Mouse (Mus musculus) heart, embryonic 15.5 days (tissue): ENCODE measurements at regions not wholly inside any gene's neighbourhood (a gene's known extent, or its start where the extent isn't known, plus 50 kb on each side); places are given as distances from the start of the nearest gene placed in this dataset.

Source experiments
- ATAC-seq: fragments of 200-750 bp; cut with Nextera tagmentation; replicated peaks from 2 replicates; pipeline ENCODE4 v1.8.0; 2017; ENCODE audit warnings: low read depth, moderate TSS enrichment; ENCODE audit not compliant: insufficient number of reproducible peaks, insufficient read depth, low FRiP score
- H3K27ac ChIP-seq: fragments of 300-500 bp; sonication (generic); 2 replicates; pipeline ENCODE4 v1.5.1; 2015; ENCODE audit warnings: mild to moderate bottlenecking, inconsistent platforms
- H3K27me3 ChIP-seq: fragments of 300-500 bp; sonication (generic); 2 replicates; pipeline ENCODE4 v1.6.1; 2015; ENCODE audit warnings: inconsistent platforms
- H3K36me3 ChIP-seq: fragments of 300-500 bp; sonication (generic); 2 replicates; pipeline ENCODE4 v1.6.1; 2015; ENCODE audit warnings: mild to moderate bottlenecking, inconsistent platforms
- H3K4me1 ChIP-seq: fragments of 300-500 bp; sonication (generic); replicated peaks from 2 replicates; pipeline ENCODE4 v1.6.1; 2015; ENCODE audit warnings: inconsistent platforms
- H3K4me2 ChIP-seq: fragments of 300-500 bp; sonication (generic); 2 replicates; pipeline ENCODE4 v1.6.1; 2015; ENCODE audit warnings: inconsistent platforms, mild to moderate bottlenecking, moderate library complexity
- H3K4me3 ChIP-seq: fragments of 300-500 bp; sonication (generic); 2 replicates; pipeline ENCODE4 v1.5.1; 2015; ENCODE audit warnings: mild to moderate bottlenecking, inconsistent platforms
- H3K9ac ChIP-seq: fragments of 300-500 bp; sonication (generic); 2 replicates; pipeline ENCODE4 v1.6.1; 2015; ENCODE audit warnings: mild to moderate bottlenecking, inconsistent platforms
- H3K9me3 ChIP-seq: fragments of 300-500 bp; sonication (generic); replicated peaks from 2 replicates; pipeline ENCODE4 v1.6.1; 2016; ENCODE audit warnings: inconsistent platforms
- WGBS: fragments of 180-500 bp; shearing (Covaris S2); methylation state at CpG from one replicate; pipeline ENCODE4 v1.1.7; 2015; ENCODE audit warnings: mixed read lengths; 5-methylcytosine and 5-hydroxymethylcytosine counted together

DNA sequence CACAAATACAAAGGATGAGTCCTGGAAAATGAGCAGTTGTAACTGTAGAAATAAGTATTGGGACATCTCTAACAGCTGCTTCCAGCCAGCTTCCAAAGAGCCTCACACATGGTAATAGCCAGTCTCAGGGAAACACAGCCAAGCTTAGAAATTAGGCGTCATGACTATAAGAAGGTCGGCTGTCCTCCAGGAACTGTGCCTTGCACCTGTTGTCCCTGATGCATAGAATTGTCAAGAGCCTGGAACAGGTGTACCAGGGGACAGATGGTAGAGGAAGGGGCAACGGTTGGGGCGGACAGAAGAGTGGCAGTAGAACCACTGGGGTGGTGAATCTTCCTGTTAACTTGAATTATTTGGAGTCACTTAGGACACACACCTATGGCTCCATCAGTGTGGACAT lies 162.1 kb downstream of the Trib2 start:
- WGBS = 90% methylated on average over 4 of the region's 4 CpGs

DNA sequence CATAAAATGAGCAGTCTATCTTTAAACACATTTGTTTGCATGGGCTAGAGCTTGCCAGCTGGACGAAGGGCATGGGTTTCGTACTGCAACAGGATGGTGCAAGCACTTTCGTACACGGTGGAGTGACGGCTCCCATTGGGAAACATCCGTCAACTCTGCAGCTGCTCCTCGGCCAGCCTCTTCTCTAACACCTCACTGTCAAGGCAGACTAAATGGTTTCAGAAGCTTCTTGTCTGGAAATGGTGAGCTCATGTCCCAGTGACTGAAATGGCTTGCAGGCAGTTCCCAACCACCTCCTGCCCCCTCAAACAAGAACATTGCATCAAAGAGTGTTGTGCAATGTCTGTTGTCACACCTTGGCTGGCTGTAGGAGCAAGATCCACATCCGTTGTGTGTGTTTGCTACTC lies 163.4 kb downstream of the Trib2 start:
- ATAC-seq = no peak
- 47% methylated on average over 8 of the region's 8 CpGs for WGBS
- H3K27me3 ChIP-seq = no peaks in the 10 kb centered on the region
- no peaks in the 10 kb centered on the region for H3K36me3 ChIP-seq
- H3K9me3 ChIP-seq = no peaks in the 10 kb centered on the region
- peaks cover 19% of the 10 kb centered on the region for H3K4me1 ChIP-seq
- no peak overlapping the region for H3K9ac ChIP-seq
- H3K4me3 ChIP-seq = no peak overlapping the region
- no peak overlapping the region for H3K4me2 ChIP-seq
- H3K27ac ChIP-seq = no peak overlapping the region

More for the DNA sequence above, 162.1 kb downstream of the Trib2 start:
- ATAC-seq = no peak
- Histone ChIP-seq H3K27me3 (no peaks in the 10 kb centered on the region), H3K9me3 (no peaks in the 10 kb centered on the region), H3K4me3 (no peak overlapping the region), H3K36me3 (no peaks in the 10 kb centered on the region), H3K4me1 (peaks cover 17% of the 10 kb centered on the region), H3K4me2 (no peak overlapping the region), H3K9ac (no peak overlapping the region), H3K27ac (no peak overlapping the region)

DNA sequence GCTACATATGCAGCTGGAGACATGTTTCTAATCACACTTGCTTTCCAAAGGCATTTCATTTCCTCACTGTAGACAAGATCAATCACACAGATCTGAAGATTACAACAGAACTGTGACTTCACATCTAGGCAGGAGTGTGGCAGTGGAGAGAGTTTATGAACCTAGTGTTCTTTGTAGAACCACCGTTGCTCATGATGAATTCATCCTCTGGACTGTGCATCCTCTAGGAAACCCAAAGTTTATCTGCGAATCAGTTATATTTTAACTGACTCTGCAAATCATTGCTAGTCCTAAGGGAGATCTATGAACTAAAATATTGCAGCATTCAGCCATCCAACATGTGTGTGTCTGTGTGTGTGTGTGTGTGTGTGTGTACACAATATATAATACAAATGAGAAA lies 165.4 kb downstream of the Trib2 start:
- Histone ChIP-seq H3K4me3 (no peak overlapping the region), H3K9ac (no peak overlapping the region), H3K27me3 (no peaks in the 10 kb centered on the region), H3K36me3 (no peaks in the 10 kb centered on the region), H3K4me1 (peaks cover 16% of the 10 kb centered on the region), H3K27ac (no peak overlapping the region), H3K9me3 (no peaks in the 10 kb centered on the region), H3K4me2 (no peak overlapping the region)
- 84% methylated on average over 2 of the region's 2 CpGs for WGBS
- no peak for ATAC-seq

DNA sequence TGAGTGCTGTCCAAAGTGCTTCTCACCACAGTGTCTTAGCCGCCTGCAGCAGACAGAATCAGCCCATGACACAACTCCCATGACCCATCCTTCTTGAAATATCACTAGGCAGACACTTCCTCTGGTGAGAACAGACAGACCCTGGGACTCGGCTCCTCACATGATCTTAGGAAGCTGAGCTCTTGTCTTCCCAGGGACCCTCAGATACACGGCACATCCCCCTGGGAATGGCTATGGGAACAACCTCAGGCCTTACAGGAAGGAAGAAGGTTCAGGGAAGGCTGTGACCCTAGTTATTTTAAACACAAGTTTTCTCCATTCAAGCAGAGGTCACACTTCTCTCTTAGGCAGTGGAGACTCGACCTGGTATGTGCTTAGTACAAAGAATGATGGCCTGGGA lies 166.8 kb downstream of the Trib2 start:
- H3K27ac ChIP-seq = no peak overlapping the region
- no peaks in the 10 kb centered on the region for H3K9me3 ChIP-seq
- no peaks in the 10 kb centered on the region for H3K27me3 ChIP-seq
- WGBS = 58% methylated on average over 4 of the region's 4 CpGs
- H3K9ac ChIP-seq = no peak overlapping the region
- no peaks in the 10 kb centered on the region for H3K36me3 ChIP-seq
- peaks cover 16% of the 10 kb centered on the region for H3K4me1 ChIP-seq
- no peak overlapping the region for H3K4me3 ChIP-seq
- no peak for ATAC-seq
- H3K4me2 ChIP-seq = no peak overlapping the region

DNA sequence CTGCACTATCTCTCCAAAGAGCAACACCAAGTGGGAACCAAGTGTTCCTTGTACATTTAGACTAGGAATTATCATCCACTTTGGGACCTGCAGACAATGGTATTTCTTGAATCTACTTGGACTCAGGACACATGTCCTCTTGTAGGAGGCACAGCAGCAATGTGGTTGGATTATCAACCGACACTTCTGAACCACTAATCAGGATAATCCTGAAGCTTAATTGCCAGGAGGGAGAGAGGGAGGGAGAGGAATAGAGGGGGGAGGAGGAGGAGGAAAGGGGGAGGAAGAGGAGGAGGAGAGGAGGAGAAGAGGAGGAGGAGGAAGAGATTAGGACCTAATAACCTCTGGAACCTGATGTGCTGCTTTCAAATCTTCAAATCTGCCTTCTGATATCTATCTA lies 167.5 kb downstream of the Trib2 start:
- Histone ChIP-seq H3K27me3 (no peaks in the 10 kb centered on the region), H3K9ac (no peak overlapping the region), H3K4me2 (no peak overlapping the region), H3K4me1 (peaks cover 16% of the 10 kb centered on the region), H3K36me3 (no peaks in the 10 kb centered on the region), H3K9me3 (no peaks in the 10 kb centered on the region), H3K27ac (no peak overlapping the region), H3K4me3 (no peak overlapping the region)
- ATAC-seq = no peak
- WGBS = 52% methylated on average over 1 of the region's 1 CpGs

DNA sequence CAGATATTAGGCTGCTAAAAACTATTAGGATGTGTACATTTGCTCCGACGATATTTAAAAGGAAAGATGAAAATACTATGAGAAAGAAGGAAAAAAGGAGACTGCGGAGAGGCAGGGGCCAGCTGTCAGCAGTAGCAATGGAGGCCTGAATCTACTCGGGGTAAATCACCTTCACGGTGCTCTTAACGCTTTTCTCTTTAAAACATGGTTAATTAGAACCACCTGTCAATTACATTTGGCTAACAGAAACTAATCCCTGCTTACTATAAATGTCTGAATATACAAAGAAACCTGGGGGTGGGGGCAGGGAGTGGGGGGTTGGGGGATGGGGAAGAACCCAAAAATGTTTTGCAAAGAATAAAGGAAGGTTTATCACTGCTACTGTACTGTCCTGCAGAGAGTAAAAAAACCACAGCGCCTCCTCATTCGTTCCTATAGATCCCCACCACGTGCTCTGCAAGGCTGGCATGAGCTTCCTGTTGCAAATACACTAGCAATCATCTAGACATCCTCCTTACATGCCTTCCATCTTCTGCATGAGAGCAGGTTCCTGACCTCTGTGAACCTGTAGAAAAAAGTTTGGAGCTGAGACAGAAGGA lies 172.5 kb downstream of the Trib2 start:
- H3K4me2 ChIP-seq = no peak overlapping the region
- no peak overlapping the region for H3K4me3 ChIP-seq
- H3K4me1 ChIP-seq = peaks cover 17% of the 10 kb centered on the region
- no peaks in the 10 kb centered on the region for H3K27me3 ChIP-seq
- H3K36me3 ChIP-seq = no peaks in the 10 kb centered on the region
- no peak for ATAC-seq
- H3K9me3 ChIP-seq = no peaks in the 10 kb centered on the region
- no peak overlapping the region for H3K9ac ChIP-seq
- H3K27ac ChIP-seq = no peak overlapping the region
- 64% methylated on average over 9 of the region's 9 CpGs for WGBS

DNA sequence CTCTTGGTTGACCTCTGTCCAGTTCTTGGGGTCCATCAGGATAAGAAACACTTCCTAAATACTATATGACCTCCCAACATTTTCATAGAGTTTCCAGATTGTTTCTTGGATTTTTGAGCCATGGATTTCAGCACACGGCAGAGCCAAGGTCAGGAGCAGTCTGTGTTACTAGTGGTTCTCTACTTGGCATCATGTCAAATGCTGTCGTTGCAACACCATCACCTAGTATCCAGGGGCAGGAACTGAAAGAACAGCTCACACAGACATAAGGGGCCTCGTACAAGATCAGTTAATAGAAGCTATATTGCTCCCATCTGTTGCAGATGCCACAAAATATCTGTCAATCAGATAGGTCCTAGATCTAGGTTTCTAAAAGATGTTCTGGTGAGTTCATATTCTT lies 173.1 kb downstream of the Trib2 start:
- WGBS = 11% methylated on average over 3 of the region's 3 CpGs
- no peak for ATAC-seq

DNA sequence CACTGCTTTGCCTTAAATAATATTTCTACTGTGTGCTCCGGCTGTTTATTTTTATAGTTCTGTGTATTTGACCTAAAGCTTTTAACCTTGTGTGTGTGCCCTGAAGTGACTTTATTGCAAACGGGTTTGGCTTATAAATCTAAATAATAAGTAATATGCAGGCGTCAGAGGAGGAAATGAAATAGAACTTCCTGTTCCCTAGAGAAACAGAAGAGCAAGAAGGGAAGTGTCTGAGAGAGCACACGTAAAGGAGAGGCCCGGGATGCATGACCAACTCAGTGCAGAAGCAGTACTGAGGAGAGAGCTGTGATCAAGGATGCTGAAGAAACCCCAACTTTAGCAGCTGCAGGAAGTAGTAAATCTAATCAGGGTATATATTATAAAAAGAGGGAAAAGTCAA lies 176.4 kb downstream of the Trib2 start:
- Histone ChIP-seq H3K9ac (no peak overlapping the region), H3K27me3 (no peaks in the 10 kb centered on the region), H3K4me2 (no peak overlapping the region), H3K36me3 (no peaks in the 10 kb centered on the region), H3K4me3 (no peak overlapping the region), H3K27ac (no peak overlapping the region), H3K9me3 (no peaks in the 10 kb centered on the region), H3K4me1 (peaks cover 11% of the 10 kb centered on the region)
- ATAC-seq = no peak
- WGBS = 58% methylated on average over 5 of the region's 5 CpGs

More for the DNA sequence above, 173.1 kb downstream of the Trib2 start:
- H3K4me2 ChIP-seq = no peak overlapping the region
- peaks cover 17% of the 10 kb centered on the region for H3K4me1 ChIP-seq
- H3K36me3 ChIP-seq = no peaks in the 10 kb centered on the region
- no peak overlapping the region for H3K4me3 ChIP-seq
- H3K9ac ChIP-seq = no peak overlapping the region
- no peaks in the 10 kb centered on the region for H3K9me3 ChIP-seq
- H3K27ac ChIP-seq = no peak overlapping the region
- H3K27me3 ChIP-seq = no peaks in the 10 kb centered on the region

DNA sequence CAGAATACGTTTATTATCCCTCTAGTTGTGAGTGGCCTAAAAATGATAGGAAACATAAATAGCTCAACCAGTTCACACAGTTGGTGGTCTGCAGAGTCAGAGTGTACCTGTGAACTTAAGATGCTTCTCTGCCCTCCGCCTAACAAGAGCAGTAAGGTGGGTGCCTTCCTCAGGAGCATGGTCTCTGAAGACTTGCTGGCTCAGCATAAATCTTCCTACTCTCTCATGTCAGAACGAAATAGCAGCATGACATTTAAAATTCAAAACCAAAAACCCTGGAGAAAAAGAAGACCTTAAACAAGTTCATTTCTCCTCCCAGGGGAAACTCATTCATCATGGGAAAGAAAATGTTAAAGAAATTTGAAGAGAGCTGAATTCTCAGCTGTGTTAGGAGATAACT lies 186.8 kb downstream of the Trib2 start:
- no peak for ATAC-seq
- Histone ChIP-seq H3K9me3 (no peaks in the 10 kb centered on the region), H3K4me1 (peaks cover 2% of the 10 kb centered on the region; the same call in 1 of the 2 replicates), H3K36me3 (no peaks in the 10 kb centered on the region), H3K4me2 (no peak overlapping the region), H3K27me3 (no peaks in the 10 kb centered on the region), H3K9ac (no peak overlapping the region), H3K27ac (no peak overlapping the region), H3K4me3 (no peak overlapping the region)
- 71% methylated on average over 3 of the region's 3 CpGs for WGBS

DNA sequence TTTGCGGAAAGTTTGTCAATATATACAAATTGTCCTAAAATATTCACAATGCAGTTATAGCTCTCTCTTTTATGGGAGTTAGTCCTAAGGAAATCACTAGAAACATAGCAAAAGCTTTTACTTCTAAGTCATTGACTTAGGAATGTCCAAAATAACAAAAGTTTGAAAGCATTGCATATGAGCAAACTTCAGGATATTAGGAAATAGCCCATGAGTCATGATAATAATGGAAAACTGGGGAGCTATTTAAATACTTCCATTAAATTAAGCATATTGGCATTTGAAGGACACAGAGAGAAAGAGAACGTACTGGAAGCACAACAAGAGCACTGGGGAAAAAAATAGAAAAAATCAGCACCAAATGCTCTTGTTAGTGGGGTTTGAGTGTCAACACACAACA lies 197.2 kb downstream of the Trib2 start:
- ATAC-seq = no peak
- WGBS = 89% methylated on average over 2 of the region's 2 CpGs
- Histone ChIP-seq H3K9ac (no peak overlapping the region), H3K27me3 (no peaks in the 10 kb centered on the region), H3K27ac (no peak overlapping the region), H3K4me1 (peaks cover 19% of the 10 kb centered on the region), H3K36me3 (no peaks in the 10 kb centered on the region), H3K4me2 (no peak overlapping the region), H3K4me3 (no peak overlapping the region), H3K9me3 (no peaks in the 10 kb centered on the region)

DNA sequence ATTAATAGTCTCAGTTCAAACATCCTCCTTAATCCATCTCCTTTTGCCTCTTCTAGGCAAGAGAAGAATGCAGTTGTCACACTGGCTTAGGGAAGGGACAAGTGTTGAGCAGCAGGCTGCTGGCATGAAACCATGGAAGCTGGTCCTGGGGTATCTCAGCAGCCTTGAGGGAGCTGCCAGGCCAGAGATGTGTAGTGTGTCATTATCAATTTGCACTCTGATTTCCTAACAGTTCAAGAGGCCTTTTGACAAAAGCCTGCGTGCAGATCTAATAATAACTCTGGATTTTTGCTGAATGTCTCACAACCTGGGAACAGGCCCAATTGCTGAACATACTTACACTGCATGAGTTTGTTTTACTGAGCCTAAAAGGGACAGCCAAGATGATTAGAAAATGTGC lies 199.4 kb downstream of the Trib2 start:
- Histone ChIP-seq H3K27ac (peak overlapping the region; percentile 87), H3K36me3 (no peaks in the 10 kb centered on the region), H3K27me3 (no peaks in the 10 kb centered on the region), H3K9ac (no peak overlapping the region), H3K9me3 (no peaks in the 10 kb centered on the region), H3K4me1 (peaks cover 19% of the 10 kb centered on the region), H3K4me2 (peak overlapping the region; percentile 5; the same call in 1 of the 2 replicates), H3K4me3 (no peak overlapping the region)
- 15% methylated on average over 1 of the region's 1 CpGs for WGBS
- peak; percentile 96 for ATAC-seq

DNA sequence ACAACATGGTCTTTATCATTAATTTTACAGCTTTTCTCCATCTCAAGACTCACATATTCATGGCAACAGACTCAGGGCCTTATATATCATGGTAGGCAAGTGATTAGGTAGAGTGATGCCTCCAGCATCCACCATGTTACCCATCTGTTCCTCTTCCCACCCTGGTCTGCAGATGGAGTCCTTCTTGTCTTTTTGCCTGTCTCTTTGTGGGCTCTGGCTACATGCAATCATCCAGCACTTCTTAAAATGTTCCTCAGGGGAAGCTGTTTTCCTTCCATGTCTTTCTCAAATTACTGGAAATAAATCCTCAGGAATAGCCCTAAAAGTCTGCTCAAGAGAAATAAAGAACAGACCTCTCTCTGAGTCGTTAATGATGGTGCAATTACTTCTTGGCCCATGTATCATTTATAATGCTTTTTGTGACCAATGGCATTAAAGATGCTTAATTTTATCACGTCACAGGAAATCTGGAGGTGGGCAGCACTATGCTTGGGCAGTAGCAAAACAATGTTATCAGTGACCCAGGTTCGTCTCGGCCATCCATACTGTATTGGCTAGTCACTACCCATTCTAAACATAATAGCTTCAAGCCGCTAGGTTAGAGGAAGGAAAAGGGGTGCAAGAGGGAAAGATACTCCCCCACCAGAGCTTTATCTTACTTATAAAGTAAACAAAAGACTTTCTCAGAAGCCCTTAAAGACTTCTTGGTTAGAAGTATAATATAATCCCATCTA lies 204.7 kb downstream of the Trib2 start:
- Histone ChIP-seq H3K4me3 (no peak overlapping the region), H3K9ac (no peak overlapping the region), H3K27ac (no peak overlapping the region), H3K9me3 (no peaks in the 10 kb centered on the region), H3K36me3 (no peaks in the 10 kb centered on the region), H3K4me1 (peaks cover 27% of the 10 kb centered on the region), H3K4me2 (no peak overlapping the region), H3K27me3 (no peaks in the 10 kb centered on the region)
- no peak for ATAC-seq
- 53% methylated on average over 5 of the region's 5 CpGs for WGBS
